Mouse (Mus musculus): ENCODE results near the gene Slc29a4.

The Slc29a4 gene

GRCm38 (mm10) chr5:142739941-142740340, 47.6 kb downstream of the Slc29a4 start:
- DNase-seq (ENCODE audit: low spot score in 2 of 2): no peak

DNA sequence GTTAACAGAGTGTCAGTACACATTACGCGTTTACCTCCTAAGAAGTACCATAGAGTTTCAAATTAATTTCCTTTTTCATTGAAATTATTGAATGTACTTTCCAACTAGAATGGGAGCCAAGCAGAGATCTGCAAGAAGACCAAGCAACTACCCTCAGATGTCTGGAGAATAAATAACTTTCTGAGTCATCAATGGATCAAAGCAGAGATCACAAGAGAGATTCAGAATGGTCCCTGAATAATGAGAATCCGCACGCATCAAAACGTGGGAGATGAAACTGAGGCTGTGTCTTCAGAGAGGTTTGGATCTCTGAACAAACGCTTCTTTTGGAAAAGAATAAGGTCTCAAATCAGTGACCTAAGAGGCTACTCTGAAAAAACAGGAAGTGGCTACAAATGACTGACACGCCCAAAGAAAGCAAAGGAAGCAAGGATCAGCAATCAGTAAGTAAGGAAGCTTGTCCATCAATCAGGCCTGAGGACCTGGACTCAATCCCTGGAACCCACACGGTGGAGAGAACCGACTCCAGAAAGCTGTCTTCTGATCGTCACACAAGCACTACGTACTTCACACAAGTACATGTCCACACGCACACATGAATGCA, 54.8 kb downstream of the Slc29a4 start:
- no peak for DNase-seq (ENCODE audit: low spot score in 2 of 2)

- no peak for DNase-seq (ENCODE audit: low spot score in 2 of 2)
Observed at GRCm38 (mm10) chr5:142750173-142750572, 57.9 kb downstream of the Slc29a4 start.

- DNase-seq (ENCODE audit: low spot score in 2 of 2): no peak
Observed at GRCm38 (mm10) chr5:142752241-142752640, 59.9 kb downstream of the Slc29a4 start.

DNA sequence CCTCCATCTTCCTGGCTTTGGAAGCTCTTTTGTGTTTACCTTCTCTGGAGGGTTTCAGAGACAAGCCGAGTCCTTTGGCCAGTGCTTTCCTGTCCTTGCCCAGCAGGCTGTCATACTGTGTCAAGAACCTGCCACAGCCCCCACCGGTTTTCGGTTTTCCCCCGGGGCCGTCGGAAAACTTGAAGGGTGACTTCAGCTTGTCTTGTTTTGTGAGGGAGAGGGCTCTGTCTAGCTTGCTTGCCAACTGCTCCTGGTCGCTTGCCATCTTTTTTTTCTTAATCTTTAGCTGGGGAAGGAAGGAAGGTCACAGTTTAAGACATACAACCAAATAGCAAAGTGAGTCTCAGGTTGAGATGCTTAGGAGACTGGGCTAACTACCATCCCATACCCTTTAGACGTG, 67.5 kb downstream of the Slc29a4 start:
- DNase-seq (ENCODE audit: low spot score in 2 of 2): no peak

- DNase-seq (ENCODE audit: low spot score in 2 of 2): peak; percentile 68 to 79
Observed at GRCm38 (mm10) chr5:142761326-142761983, 69.1 kb downstream of the Slc29a4 start.

- no peak for DNase-seq (ENCODE audit: low spot score in 2 of 2)
Observed at GRCm38 (mm10) chr5:142762082-142762807, 69.9 kb downstream of the Slc29a4 start.

GRCm38 (mm10) chr5:142764306-142764705, 72.0 kb downstream of the Slc29a4 start:
- DNase-seq (ENCODE audit: low spot score in 2 of 2): no peak

DNA sequence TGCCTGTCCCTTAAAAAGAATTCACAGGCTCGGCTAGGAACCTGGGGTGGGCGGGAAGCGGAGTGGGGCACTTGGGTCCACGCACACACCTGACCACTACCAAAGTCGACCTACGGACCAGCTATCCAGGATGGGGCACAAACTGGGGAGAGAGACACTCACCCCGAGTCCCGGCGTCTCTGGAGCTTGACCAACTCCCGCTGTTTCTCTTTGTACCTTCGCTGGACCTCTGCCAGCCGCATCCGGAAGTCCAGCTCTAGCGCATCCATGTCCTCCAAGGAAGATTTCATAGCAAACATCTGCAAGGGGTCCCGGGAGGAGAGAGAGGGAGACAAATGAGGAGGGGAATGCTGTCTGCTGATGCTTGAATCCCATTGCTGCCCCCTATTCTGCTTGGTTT, 72.6 kb downstream of the Slc29a4 start:
- no peak for DNase-seq (ENCODE audit: low spot score in 2 of 2)

DNA sequence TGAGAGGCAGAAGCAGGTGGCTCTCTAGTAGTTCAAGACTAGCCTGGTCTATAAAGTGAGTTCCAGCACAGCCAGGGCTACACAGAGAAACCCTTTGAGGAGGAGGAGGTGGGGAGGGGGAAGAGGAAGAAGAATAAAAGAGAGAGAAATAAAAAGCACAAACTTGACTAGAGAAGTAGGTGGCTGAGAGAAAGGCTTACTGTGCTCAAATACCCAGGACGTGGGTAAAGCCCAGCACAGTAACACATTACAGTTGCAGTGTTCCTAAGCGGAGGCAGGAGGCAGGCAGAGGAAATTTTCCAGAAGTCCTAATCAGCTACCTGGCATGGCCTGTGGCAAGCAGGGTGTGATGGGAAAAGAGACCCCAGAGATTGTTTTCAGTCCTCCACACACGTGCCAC, 74.4 kb downstream of the Slc29a4 start:
- no peak for DNase-seq (ENCODE audit: low spot score in 2 of 2)

GRCm38 (mm10) chr5:142767937-142768336, 75.6 kb downstream of the Slc29a4 start:
- DNase-seq (ENCODE audit: low spot score in 2 of 2): peak; percentile 77 to 86

GRCm38 (mm10) chr5:142768352-142769267, 76.3 kb downstream of the Slc29a4 start:
- no peak for DNase-seq (ENCODE audit: low spot score in 2 of 2)

GRCm38 (mm10) chr5:142769641-142770040, 77.3 kb downstream of the Slc29a4 start:
- no peak for DNase-seq (ENCODE audit: low spot score in 2 of 2)

- DNase-seq (ENCODE audit: low spot score in 2 of 2): no peak
Observed at GRCm38 (mm10) chr5:142771034-142771433, 78.7 kb downstream of the Slc29a4 start.

DNA sequence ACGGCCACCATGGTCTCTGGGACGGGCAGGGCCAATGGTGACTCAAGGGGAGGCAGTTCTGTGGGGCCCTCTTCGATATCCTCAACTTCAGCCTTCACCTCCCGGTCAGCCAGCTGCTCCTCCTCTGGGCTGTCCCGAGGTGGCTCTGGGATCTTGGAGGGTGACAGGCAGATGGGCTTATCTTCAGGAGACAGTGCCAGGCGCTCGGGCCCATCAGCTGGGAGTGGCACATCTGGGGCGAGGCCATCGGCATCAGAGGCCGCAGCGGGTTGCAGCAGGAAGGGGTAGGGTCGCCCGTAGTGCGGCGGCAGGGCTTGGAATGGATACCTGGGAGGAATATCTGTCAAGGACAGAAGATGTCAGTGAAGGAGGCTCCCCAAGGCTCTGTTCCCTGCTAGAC, 79.7 kb downstream of the Slc29a4 start:
- DNase-seq (ENCODE audit: low spot score in 2 of 2): no peak
